Mouse (Mus musculus) E14TG2a.4 (cell line): ENCODE data around the gene Aco2.

Experiments
- CTCF ChIP-seq: conservative IDR thresholded peaks from 2 replicates; pipeline ENCODE4 v1.5.1; 2014; ENCODE audit warnings: low read length
- NANOG ChIP-seq: IDR thresholded peaks from 2 replicates; pipeline ENCODE4 v1.6.1; 2014; ENCODE audit warnings: borderline replicate concordance, low read length, mixed read lengths
- POU5F1 ChIP-seq: IDR thresholded peaks from 2 replicates; pipeline ENCODE4 v1.6.1; 2014; ENCODE audit warnings: low read length, borderline replicate concordance

DNA sequence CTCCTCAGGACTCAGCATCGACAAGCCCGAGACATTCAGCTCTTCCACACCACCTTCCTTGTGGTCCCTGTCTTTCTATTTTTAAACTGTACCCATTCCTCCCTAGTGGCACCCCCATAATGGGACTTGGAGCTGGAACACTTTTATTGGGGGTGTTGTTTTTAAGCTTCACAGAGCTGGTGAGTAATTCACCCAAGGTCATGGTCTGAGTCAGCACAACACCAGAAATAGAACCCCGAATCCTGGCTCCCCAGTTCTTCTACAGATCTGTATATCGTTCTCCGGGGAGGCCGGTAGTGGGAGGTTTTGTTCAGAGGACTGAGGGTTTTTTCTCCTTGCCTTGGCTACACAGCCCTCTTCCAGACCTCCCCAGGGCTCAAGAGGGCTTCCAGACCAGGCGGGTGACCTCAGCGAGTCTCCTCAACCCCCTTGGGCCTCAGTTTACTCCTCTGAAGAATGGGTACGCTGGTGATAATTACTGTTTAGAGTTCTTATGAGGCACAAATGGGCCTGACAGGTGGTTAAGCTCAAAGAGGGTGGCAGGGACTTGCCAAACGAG, 67.1 kb downstream of the Aco2 start:
- TF ChIP-seq CTCF = no peak
- no peak for TF ChIP-seq POU5F1
- TF ChIP-seq NANOG = no peak
